Mouse (Mus musculus) erythroblast, embryonic 14.5 days (primary cell): ENCODE measurements around the gene Wnt4.

ENCODE experiments used
- GATA1 ChIP-seq: IDR thresholded peaks from 2 replicates; pipeline ENCODE4 v1.6.1; 2012; ENCODE audit warnings: low read length, inconsistent platforms, mixed read lengths
- TAL1 ChIP-seq: IDR thresholded peaks from 3 replicates; pipeline ENCODE4 v1.6.1; 2012; ENCODE audit warnings: low read length, inconsistent platforms, mixed read lengths

DNA sequence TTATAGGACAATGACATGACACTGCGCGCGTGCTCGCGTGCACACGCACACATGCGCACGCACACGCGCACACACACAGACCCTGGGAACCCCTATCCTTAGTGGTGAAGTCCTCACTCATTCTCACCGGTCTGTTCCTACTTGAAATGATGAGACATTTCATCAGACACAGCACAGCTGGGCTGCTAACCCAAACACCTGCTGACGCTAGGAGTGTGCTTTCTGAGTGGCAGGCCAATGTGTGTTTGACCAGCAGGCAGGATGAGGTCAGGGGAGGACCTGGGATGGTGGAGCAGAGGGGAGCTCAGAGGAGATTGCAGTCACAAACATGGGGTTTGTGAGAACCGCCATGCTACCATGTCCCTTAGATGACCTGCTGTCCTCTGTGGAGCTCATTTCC lies 22.9 kb downstream of the Wnt4 start:
- TF ChIP-seq TAL1 (no peak), GATA1 (no peak)
